Mouse (Mus musculus) liver, postnatal 0 days (tissue): ENCODE measurements around the gene Trmu. TPM values are rescaled to one million over a fixed set of nuclear protein-coding genes. Genes with fewer than 3 reads are reported as not detected.
"Not testable (repeated sequence)": the region's sequence is repeated elsewhere in the genome, so short reads cannot be mapped to it uniquely, and the experiment has no call there.

ENCODE experiments used
- ATAC-seq: fragments of 200-750 bp; cut with Nextera tagmentation; 2 replicates; pipeline ENCODE4 v1.8.0; 2017; ENCODE audit warnings: mild to moderate bottlenecking, moderate library complexity
- DNase-seq: peaks from one replicate; pipeline ENCODE4 v3.0.0-alpha.2; 2016
- H3K27ac ChIP-seq: fragments of 300-500 bp; sonication (generic); 2 replicates; pipeline ENCODE4 v1.5.1; 2014; ENCODE audit warnings: antibody characterized with exemption, moderate library complexity, mild to moderate bottlenecking, low read depth
- H3K27me3 ChIP-seq: fragments of 300-500 bp; sonication (generic); 2 replicates; pipeline ENCODE4 v1.6.1; 2014; ENCODE audit warnings: low read length, control low read depth, mixed read lengths; ENCODE audit not compliant: insufficient read depth
- H3K36me3 ChIP-seq: fragments of 300-500 bp; sonication (generic); replicated peaks from 2 replicates; pipeline ENCODE4 v1.6.1; 2014; ENCODE audit warnings: mild to moderate bottlenecking, control low read depth, low read length, moderate library complexity, mixed read lengths; ENCODE audit not compliant: insufficient read depth
- H3K4me1 ChIP-seq: fragments of 300-500 bp; sonication (generic); 2 replicates; pipeline ENCODE4 v1.6.1; 2014; ENCODE audit warnings: antibody characterized with exemption, mild to moderate bottlenecking, control low read depth; ENCODE audit not compliant: insufficient read depth
- H3K4me2 ChIP-seq: fragments of 300-500 bp; sonication (generic); 2 replicates; pipeline ENCODE4 v1.6.1; 2014; ENCODE audit warnings: low read depth, mild to moderate bottlenecking, low read length, moderate library complexity, mixed read lengths
- H3K4me3 ChIP-seq: fragments of 300-500 bp; sonication (generic); 2 replicates; pipeline ENCODE4 v1.5.1; 2014; ENCODE audit warnings: low read depth, low read length
- H3K9ac ChIP-seq: fragments of 300-500 bp; sonication (generic); replicated peaks from 2 replicates; pipeline ENCODE4 v1.6.1; 2014; ENCODE audit warnings: mild to moderate bottlenecking, moderate library complexity
- H3K9me3 ChIP-seq: fragments of 300-500 bp; sonication (generic); 2 replicates; pipeline ENCODE4 v1.6.1; 2016; ENCODE audit warnings: mild to moderate bottlenecking, control low read depth, low read length, mixed read lengths
- CTCF ChIP-seq: sonication (generic); IDR thresholded peaks from 2 replicates; pipeline ENCODE4 v1.5.1; 2016; ENCODE audit warnings: antibody characterized with exemption, low read depth
- EP300 ChIP-seq: IDR thresholded peaks from 2 replicates; pipeline ENCODE4 v1.6.1; 2016; ENCODE audit warnings: antibody characterized with exemption, low read depth, mild to moderate bottlenecking
- WGBS: fragments of 180-500 bp; shearing (Covaris S2); extraction: QIAGEN DNeasy Blood & Tissue Kit; methylation state at CpG from one replicate; pipeline ENCODE4 v1.1.7; 2014; ENCODE audit not compliant: insufficient replicate concordance; 5-methylcytosine and 5-hydroxymethylcytosine counted together
- polyA plus RNA-seq: library from polyadenylated mRNA; unstranded; fragments of >200 nt; fragmentation: Nextera tagmentation; extraction: Ambion mirVana; gene quantifications from 2 replicates; pipeline ENCODE4 v1.2.1, GENCODE M21; 2015

Gene Trmu
- polyA plus RNA-seq, 1 experiment from 2014 or later: 13.9 TPM

GRCm38 (mm10) chr15:85840983-85841382 lies 38.1 kb upstream of the Trmu start:
- Histone ChIP-seq H3K36me3 (peaks cover 27% of the 10 kb centered on the region), H3K4me2 (no peak overlapping the region), H3K4me3 (no peak overlapping the region), H3K27me3 (no peaks in the 10 kb centered on the region), H3K9me3 (no peaks in the 10 kb centered on the region), H3K9ac (no peak overlapping the region), H3K27ac (no peak overlapping the region), H3K4me1 (0 out of 2 replicates have a peak, but pooled peaks cover 4% of the 10 kb centered on the region)
- TF ChIP-seq EP300: no peak
- peak; percentile 65 for TF ChIP-seq CTCF
- 49% methylated on average over 6 of the region's 6 CpGs for WGBS
- peak; percentile 38; the same call in 1 of the 2 replicates for ATAC-seq
- peak; percentile 62 for DNase-seq

GRCm38 (mm10) chr15:85841796-85842360 lies 37.2 kb upstream of the Trmu start:
- Histone ChIP-seq H3K4me1 (0 out of 2 replicates have a peak, but pooled peaks cover 4% of the 10 kb centered on the region), H3K36me3 (peaks cover 26% of the 10 kb centered on the region), H3K4me3 (no peak overlapping the region), H3K27ac (no peak overlapping the region), H3K9ac (no peak overlapping the region), H3K27me3 (no peaks in the 10 kb centered on the region), H3K4me2 (no peak overlapping the region), H3K9me3 (no peaks in the 10 kb centered on the region)
- TF ChIP-seq EP300 (no peak), CTCF (no peak)
- DNase-seq (no peak), ATAC-seq (no peak)
- WGBS: 56% methylated on average over 5 of the region's 5 CpGs

GRCm38 (mm10) chr15:85845071-85845470 lies 34.0 kb upstream of the Trmu start:
- Histone ChIP-seq H3K4me3 (no peak overlapping the region), H3K4me1 (0 out of 2 replicates have a peak, but pooled peaks cover 4% of the 10 kb centered on the region), H3K9me3 (no peaks in the 10 kb centered on the region), H3K27ac (no peak overlapping the region), H3K4me2 (no peak overlapping the region), H3K36me3 (peaks cover 25% of the 10 kb centered on the region), H3K27me3 (no peaks in the 10 kb centered on the region), H3K9ac (no peak overlapping the region)
- no peak for ATAC-seq
- TF ChIP-seq EP300: no peak
- no peak for TF ChIP-seq CTCF
- no peak for DNase-seq

- no peak for DNase-seq
- H3K27ac ChIP-seq: no peak overlapping the region
- WGBS: 75% methylated on average over 12 of the region's 12 CpGs
Measured at GRCm38 (mm10) chr15:85851656-85852392, 27.3 kb upstream of the Trmu start.

DNA sequence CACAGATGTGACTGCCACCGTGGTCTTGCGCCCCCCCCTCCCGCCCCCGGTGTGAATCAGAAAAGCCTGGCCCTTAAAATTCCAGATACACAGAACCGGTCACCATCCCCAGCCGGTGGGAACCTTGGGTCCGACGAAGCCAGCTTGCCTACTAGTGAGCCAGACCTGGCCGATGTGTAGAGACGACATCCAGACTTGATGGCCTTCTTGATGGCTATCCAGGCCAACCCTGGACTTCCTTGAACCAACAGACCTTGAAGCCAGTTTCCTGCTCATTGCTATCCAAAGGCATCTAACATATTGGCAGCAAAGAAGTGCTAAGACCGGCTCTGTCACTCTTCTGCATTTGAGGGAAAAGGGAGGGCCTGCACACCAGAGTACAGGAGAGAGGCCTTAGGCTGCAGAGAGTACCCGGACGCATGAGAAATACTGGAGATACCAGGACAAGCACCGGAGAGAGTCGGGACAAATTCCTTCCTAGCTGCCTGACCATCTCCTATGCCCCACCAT lies 20.1 kb upstream of the Trmu start:
- peak overlapping the region; percentile 84 for H3K4me3 ChIP-seq
- H3K36me3 ChIP-seq: peaks cover 18% of the 10 kb centered on the region
- TF ChIP-seq EP300: no peak
- TF ChIP-seq CTCF: no peak
- H3K4me1 ChIP-seq: peaks cover 20% of the 10 kb centered on the region
- H3K27ac ChIP-seq: 0 out of 2 replicates have a peak overlapping the region, but pooled peaks have one; percentile 49
- 11% methylated on average over 15 of the region's 15 CpGs for WGBS
- H3K9ac ChIP-seq: peak overlapping the region; percentile 61
- ATAC-seq (peak; percentile 2; the same call in 1 of the 2 replicates), DNase-seq (peak; percentile 24)
- no peaks in the 10 kb centered on the region for H3K27me3 ChIP-seq
- H3K9me3 ChIP-seq: no peaks in the 10 kb centered on the region
- H3K4me2 ChIP-seq: peak overlapping the region; percentile 90

More at GRCm38 (mm10) chr15:85851656-85852392, 27.3 kb upstream of the Trmu start:
- TF ChIP-seq CTCF (peak; percentile 48), EP300 (no peak)
- peaks cover 5% of the 10 kb centered on the region; the same call in 1 of the 2 replicates for H3K36me3 ChIP-seq
- no peak for ATAC-seq
- H3K4me2 ChIP-seq: no peak overlapping the region
- no peaks in the 10 kb centered on the region for H3K27me3 ChIP-seq
- H3K4me3 ChIP-seq: no peak overlapping the region
- no peaks in the 10 kb centered on the region; the same call in 1 of the 2 replicates for H3K4me1 ChIP-seq
- H3K9ac ChIP-seq: no peak overlapping the region
- H3K9me3 ChIP-seq: no peaks in the 10 kb centered on the region

- H3K9ac ChIP-seq: peak within 1 kb of the TSS; percentile 77
- H3K27ac ChIP-seq: peak within 1 kb of the TSS; percentile 49; the same call in 1 of the 2 replicates
- DNase-seq: peak; percentile 94
- peak within 1 kb of the TSS; percentile 90 for H3K4me2 ChIP-seq
- no peak for TF ChIP-seq CTCF
- peaks cover 20% of the 10 kb centered on the region for H3K4me1 ChIP-seq
- WGBS: under 1% methylated on average over 42 of the region's 42 CpGs
- no peaks in the 10 kb centered on the region for H3K9me3 ChIP-seq
- peak; percentile 99 for ATAC-seq
- no peaks in the 10 kb centered on the region for H3K27me3 ChIP-seq
- peak within 1 kb of the TSS; percentile 84 for H3K4me3 ChIP-seq
- peaks cover 23% of the 10 kb centered on the region for H3K36me3 ChIP-seq
Measured at GRCm38 (mm10) chr15:85859490-85860031, 19.6 kb upstream of the Trmu start, which contains the start of gene Gtse1. Gene Gtse1 (plus strand): TSS chr15:85859745.

- H3K4me2 ChIP-seq, DNase-seq, H3K27me3 ChIP-seq, H3K9ac ChIP-seq, ATAC-seq, H3K4me3 ChIP-seq, H3K27ac ChIP-seq, H3K9me3 ChIP-seq, H3K4me1 ChIP-seq: not testable (repeated sequence)
- 98% methylated on average over 7 of the region's 7 CpGs for WGBS
- peaks cover 61% of the 10 kb centered on the region for H3K36me3 ChIP-seq
Measured at GRCm38 (mm10) chr15:85865913-85866312, 13.2 kb upstream of the Trmu start.
